Mouse (Mus musculus) cortical plate, adult 2 months (tissue): ENCODE measurements around the gene Gm15293. TPM values are rescaled to one million over a fixed set of nuclear protein-coding genes. Genes with fewer than 3 reads are reported as not detected.
"Not testable (repeated sequence)": the region's sequence is repeated elsewhere in the genome, so short reads cannot be mapped to it uniquely, and the experiment has no call there.

ENCODE experiments used
- H3K27ac ChIP-seq: fragments of 200-500 bp; 2 replicates; pipeline ENCODE4 v1.5.1; 2012; ENCODE audit warnings: low read length, control low read depth, inconsistent platforms; ENCODE audit not compliant: insufficient read depth
- H3K4me1 ChIP-seq: fragments of 200-500 bp; 2 replicates; pipeline ENCODE4 v1.6.1; 2011; ENCODE audit warnings: low read length; ENCODE audit not compliant: control insufficient read depth, insufficient read depth
- H3K4me3 ChIP-seq: fragments of 200-500 bp; 2 replicates; pipeline ENCODE4 v1.5.1; 2011; ENCODE audit warnings: mild to moderate bottlenecking, low read length, control low read depth; ENCODE audit not compliant: insufficient read depth
- polyA plus RNA-seq: library from polyadenylated mRNA; depleted of rRNA; stranded (reverse); fragments of >200 nt; gene quantifications from 2 replicates; pipeline ENCODE4 v1.2.3, GENCODE M21; 2012; rRNA removed

Gm15293 gene
- polyA plus RNA-seq, result not detected in 2 replicates

- H3K4me3 ChIP-seq, H3K27ac ChIP-seq: not testable (repeated sequence)
Observed at GRCm38 (mm10) chr8:21201261-21201660, at the start of gene Gm15293. Gm15293 (plus strand) TSS chr8:21201561.

GRCm38 (mm10) chr8:21161977-21162376, 39.4 kb upstream of the Gm15293 start, which contains the start of gene Defa22:
Defa22 (plus strand) TSS chr8:21162277.
- not testable (repeated sequence) for H3K27ac ChIP-seq, H3K4me3 ChIP-seq

More at GRCm38 (mm10) chr8:21201261-21201660, at the start of gene Gm15293:
- H3K4me1 ChIP-seq, result not testable (repeated sequence)

DNA sequence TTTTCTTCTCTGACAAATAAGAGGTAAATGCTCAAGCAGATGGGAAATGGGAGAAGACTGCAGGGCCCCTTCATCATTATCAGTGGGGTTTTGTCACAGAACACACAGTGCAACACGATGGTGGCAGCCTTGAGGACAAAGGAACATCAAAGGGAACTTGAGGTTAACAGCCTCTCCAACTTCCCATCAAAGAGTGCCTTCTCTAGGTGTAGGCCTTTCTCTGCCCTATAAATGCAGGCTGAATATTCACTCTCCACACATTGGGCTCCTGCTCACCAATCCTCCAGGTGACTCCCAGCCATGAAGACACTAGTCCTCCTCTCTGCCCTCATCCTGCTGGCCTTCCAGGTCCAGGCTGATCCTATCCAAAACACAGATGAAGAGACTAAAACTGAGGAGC, 10.0 kb upstream of the Gm15293 start, which contains the start of gene Defa31:
TSS of gene Defa31 (plus strand) at position 301 of the 400 bp plus-strand sequence.
- not testable (repeated sequence) for H3K4me3 ChIP-seq, H3K27ac ChIP-seq, H3K4me1 ChIP-seq

More at GRCm38 (mm10) chr8:21161977-21162376, 39.4 kb upstream of the Gm15293 start, which contains the start of gene Defa22:
- H3K4me1 ChIP-seq, result not testable (repeated sequence)

Other genes starting within 250 kb of the Gm15293 start
- gene Defa21, start 176.0 kb upstream of the Gm15293 start, polyA plus RNA-seq, result not detected in 2 replicates
- not detected in 2 replicates for gene Defa23, start 146.5 kb upstream of the Gm15293 start, polyA plus RNA-seq
- not detected in 2 replicates for gene Defa35, start 136.5 kb upstream of the Gm15293 start, polyA plus RNA-seq
- not detected in 2 replicates for gene Defa25, start 117.1 kb upstream of the Gm15293 start, polyA plus RNA-seq
- gene Gm14851, start 105.5 kb upstream of the Gm15293 start, polyA plus RNA-seq, result not detected in 2 replicates
- gene Defa30, start 66.9 kb upstream of the Gm15293 start, polyA plus RNA-seq, result not detected in 2 replicates
- not detected in 2 replicates for gene Defa22, start 39.3 kb upstream of the Gm15293 start, polyA plus RNA-seq
- not detected in 2 replicates for gene Defa31, start 9.9 kb upstream of the Gm15293 start, polyA plus RNA-seq
- not detected in 2 replicates for gene Gm15292, start 48.2 kb downstream of the Gm15293 start, polyA plus RNA-seq
- gene Defa27, start 114.0 kb downstream of the Gm15293 start, polyA plus RNA-seq, result not detected in 2 replicates
- gene Defa29, start 125.5 kb downstream of the Gm15293 start, polyA plus RNA-seq, result not detected in 2 replicates
- gene Defa2, start 177.0 kb downstream of the Gm15293 start, polyA plus RNA-seq, result not detected in 2 replicates
- gene Defa33, start 190.2 kb downstream of the Gm15293 start, polyA plus RNA-seq, result not detected in 2 replicates
- gene Defa36, start 225.8 kb downstream of the Gm15293 start, polyA plus RNA-seq, result not detected in 2 replicates